Mouse (Mus musculus) brown adipose tissue, adult 24 weeks (tissue): Measurements from ENCODE around the gene Far2. TPM values are rescaled to one million over a fixed set of nuclear protein-coding genes. Genes with fewer than 3 reads are reported as not detected.

Source experiments
- H3K27ac ChIP-seq: fragments of 200-500 bp; replicated peaks from 2 replicates; pipeline ENCODE4 v1.5.1; 2012; ENCODE audit warnings: low read depth, mild to moderate bottlenecking, low read length
- H3K4me1 ChIP-seq: fragments of 200-500 bp; 2 replicates; pipeline ENCODE4 v1.6.1; 2012; ENCODE audit warnings: low read length, mixed read lengths; ENCODE audit not compliant: control insufficient read depth, insufficient read depth, insufficient read length
- H3K4me3 ChIP-seq: fragments of 200-500 bp; 2 replicates; pipeline ENCODE4 v1.5.1; 2012; ENCODE audit warnings: low read depth, mild to moderate bottlenecking, low read length, moderate library complexity; ENCODE audit not compliant: insufficient read depth
- polyA plus RNA-seq: library from polyadenylated mRNA; stranded (reverse); fragments of >200 nt; gene quantifications from 2 replicates; pipeline ENCODE4 v1.2.4, GENCODE M21; 2012; ENCODE audit not compliant: missing spikeins, insufficient read depth, insufficient read length

The Far2 gene
- polyA plus RNA-seq, 1 experiment: 0.59 TPM

DNA sequence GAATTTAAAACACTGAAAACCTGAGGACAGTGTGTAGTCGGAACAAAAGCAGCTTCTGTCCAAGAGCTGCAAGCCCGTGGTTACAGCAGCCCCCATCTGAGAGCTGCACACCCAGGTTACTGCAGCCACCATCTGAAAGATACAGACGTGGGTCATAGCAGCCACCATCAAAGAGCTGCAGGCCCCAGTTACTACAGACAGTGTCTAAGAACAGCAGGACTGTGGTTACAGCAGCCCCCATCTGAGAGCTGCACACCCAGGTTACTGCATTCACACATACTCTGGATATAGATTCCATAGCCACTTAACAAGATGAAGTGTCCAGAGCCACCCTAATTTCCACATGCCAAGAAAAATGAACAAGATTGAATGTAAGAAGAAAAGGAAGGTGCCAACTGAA lies 180.5 kb downstream of the Far2 start:
- no peak overlapping the region for H3K27ac ChIP-seq
- no peaks in the 10 kb centered on the region for H3K4me1 ChIP-seq
- no peak overlapping the region for H3K4me3 ChIP-seq

Other genes with a start within 250 kb of the Far2 start
- gene Ergic2, start 165.1 kb downstream of the Far2 start, polyA plus RNA-seq: 47.9 and 60.8 TPM in 2 replicates